Mouse (Mus musculus): ENCODE results near the gene Wnt2.

The Wnt2 gene

GRCm38 (mm10) chr6:17979361-17979760 is 51.0 kb downstream of the Wnt2 start:
- ATAC-seq (ENCODE audit: insufficient number of reproducible peaks, low FRiP score, low TSS enrichment): no peak

DNA sequence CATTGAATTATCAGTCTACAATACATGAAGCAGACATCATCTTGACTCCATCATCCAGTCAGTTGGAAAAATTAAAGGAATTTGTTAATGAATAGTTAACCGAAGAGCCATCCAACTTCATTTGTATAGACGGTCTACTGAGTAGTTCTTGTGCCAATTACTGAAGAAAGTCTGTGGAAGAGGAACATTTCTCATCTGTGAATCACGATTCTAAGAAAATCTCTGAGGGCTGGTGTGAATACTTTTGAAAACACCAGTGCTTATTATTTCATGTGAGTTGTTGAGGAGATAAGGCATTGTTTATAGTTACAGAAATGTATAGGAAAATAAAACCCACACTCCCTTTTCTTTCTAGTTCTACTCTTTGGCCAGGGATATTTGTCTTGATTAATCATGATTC is 51.5 kb downstream of the Wnt2 start:
- ATAC-seq (ENCODE audit: insufficient number of reproducible peaks, low FRiP score, low TSS enrichment): no peak

GRCm38 (mm10) chr6:17978324-17978723 is 52.1 kb downstream of the Wnt2 start:
- no peak for ATAC-seq (ENCODE audit: insufficient number of reproducible peaks, low FRiP score, low TSS enrichment)

GRCm38 (mm10) chr6:17977165-17977564 is 53.2 kb downstream of the Wnt2 start:
- ATAC-seq (ENCODE audit: insufficient number of reproducible peaks, low FRiP score, low TSS enrichment): no peak

- no peak for ATAC-seq (ENCODE audit: insufficient number of reproducible peaks, low FRiP score, low TSS enrichment)
Measured at GRCm38 (mm10) chr6:17974416-17974815, 56.0 kb downstream of the Wnt2 start.

DNA sequence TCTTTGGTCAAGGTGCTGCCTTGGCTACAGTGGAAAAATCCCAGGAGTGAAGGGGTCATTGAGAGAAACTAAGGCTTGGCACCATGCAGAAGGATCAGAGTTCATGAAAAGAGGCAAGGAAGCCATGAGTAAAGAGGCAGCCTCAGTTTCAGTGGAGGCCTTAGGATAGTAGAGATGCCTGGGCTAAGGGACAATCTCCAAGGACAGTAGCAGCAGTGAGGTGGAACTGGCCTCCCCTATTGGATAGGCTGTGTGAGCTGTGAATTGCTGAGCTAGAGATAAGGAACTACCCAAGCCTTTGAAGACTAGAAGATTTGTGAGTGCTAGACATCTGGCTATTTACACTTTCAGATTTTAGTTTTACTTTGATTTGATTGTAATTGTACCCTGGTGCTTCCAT is 59.0 kb downstream of the Wnt2 start:
- no peak for ATAC-seq (ENCODE audit: insufficient number of reproducible peaks, low FRiP score, low TSS enrichment)

- no peak for ATAC-seq (ENCODE audit: insufficient number of reproducible peaks, low FRiP score, low TSS enrichment)
Measured at GRCm38 (mm10) chr6:17969815-17970214, 60.6 kb downstream of the Wnt2 start.

DNA sequence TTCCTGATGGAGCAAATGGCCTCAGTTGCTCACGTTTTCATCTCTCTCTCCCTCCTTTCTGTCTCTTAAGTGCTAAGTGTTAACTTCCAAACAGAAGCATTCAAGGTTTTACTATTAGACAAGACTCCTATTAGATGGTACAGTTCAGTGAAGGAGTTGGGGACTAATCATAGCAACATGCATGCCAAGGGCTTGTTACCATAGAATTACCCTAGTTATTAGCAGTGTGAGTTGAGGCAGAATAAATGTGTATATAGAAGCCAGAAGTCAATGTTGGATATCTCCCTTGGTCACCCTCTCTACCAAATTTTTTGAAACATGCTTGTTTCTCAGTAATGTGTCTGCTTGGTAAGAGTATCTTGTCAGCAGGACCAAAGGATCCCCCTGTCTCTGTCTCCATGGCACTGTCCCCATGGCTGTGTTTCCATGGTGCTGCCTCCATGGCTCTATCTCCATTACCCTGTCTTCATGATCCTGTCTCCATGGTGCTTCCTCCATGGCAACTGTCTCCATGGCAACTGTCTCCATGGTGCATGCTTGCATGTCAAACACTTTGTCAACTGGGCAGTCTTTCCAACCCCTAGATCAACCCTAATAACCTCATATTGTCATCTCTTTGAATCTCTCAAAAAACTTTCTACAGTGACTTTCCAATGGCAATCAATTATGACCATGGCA is 61.8 kb downstream of the Wnt2 start:
- no peak for ATAC-seq (ENCODE audit: insufficient number of reproducible peaks, low FRiP score, low TSS enrichment)

- no peak for ATAC-seq (ENCODE audit: insufficient number of reproducible peaks, low FRiP score, low TSS enrichment)
Measured at GRCm38 (mm10) chr6:17963455-17963854, 66.9 kb downstream of the Wnt2 start.

- no peak for ATAC-seq (ENCODE audit: insufficient number of reproducible peaks, low FRiP score, low TSS enrichment)
Measured at GRCm38 (mm10) chr6:17951779-17952178, 78.6 kb downstream of the Wnt2 start.

DNA sequence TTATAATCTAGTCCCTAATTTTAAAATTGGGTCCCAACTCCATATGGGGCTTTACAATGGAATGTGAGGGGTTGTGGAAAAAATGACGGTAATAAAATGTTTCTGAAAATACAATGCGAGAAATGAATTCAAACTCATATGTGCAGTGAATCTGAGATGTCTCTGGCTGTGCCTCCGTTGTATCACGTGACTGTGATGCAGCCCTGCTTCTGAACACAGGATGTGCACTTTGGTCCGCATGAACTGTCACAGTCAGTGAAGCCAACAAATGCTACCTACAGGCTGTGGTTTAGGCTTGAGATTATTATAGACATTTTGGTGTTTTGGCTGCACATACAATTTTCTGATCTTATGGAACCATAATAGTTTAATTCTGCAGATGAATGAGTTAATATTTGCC is 81.3 kb downstream of the Wnt2 start:
- ATAC-seq (ENCODE audit: insufficient number of reproducible peaks, low FRiP score, low TSS enrichment): no peak

DNA sequence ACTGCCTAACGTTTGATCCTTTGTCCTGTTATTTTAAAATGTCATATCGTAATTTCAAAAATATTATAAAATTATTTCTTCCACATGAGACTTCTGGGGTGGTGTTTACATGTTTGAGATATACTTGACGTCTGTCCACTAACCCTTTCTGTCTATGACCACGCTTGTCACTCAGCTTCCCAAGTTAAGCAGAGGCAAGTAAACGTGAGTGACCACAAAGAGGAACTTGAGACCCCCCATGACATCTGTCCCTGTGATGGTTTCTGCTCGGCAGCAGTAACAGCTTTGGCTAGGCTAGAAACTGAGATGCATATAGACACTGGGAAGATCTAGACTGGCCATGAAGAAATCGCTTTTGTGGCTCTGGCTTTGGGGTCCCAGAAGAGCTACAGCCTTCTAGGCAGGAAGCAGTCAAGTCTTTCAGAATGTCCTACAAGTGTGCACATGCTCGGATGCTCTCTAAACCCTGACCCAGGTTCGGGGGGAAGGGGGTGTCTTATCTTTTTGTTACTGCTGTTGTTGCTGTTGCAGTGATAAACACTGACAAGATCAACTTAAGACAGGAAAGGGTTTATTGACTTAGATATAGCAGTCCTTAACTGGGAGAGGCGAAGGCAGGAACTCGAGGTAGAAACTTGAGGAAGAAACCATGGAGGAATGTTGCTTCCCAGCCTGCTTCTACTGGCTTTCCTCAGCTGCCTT is 83.1 kb downstream of the Wnt2 start:
- no peak for ATAC-seq (ENCODE audit: insufficient number of reproducible peaks, low FRiP score, low TSS enrichment)

DNA sequence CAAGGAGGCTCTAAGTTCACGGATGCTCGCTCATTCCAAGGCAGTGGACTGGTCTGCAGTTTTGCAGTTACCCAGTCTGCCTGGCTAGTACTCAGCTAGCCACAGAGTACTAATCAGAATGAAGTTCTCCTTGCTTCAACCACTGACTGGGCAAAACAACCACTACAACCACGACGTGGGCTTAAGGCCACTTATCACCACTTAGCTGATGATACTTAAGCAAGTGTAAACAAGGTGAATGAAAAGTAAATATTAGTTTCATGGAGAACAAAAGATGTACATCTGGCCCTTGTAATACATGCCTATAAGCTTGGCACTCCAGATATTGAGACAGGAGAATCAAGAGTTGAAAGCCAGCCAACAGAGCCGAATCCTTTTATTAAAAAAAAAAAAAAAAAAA is 83.9 kb downstream of the Wnt2 start:
- ATAC-seq (ENCODE audit: insufficient number of reproducible peaks, low FRiP score, low TSS enrichment): no peak

GRCm38 (mm10) chr6:17943877-17944617 is 86.3 kb downstream of the Wnt2 start:
- ATAC-seq (ENCODE audit: insufficient number of reproducible peaks, low FRiP score, low TSS enrichment): no peak

DNA sequence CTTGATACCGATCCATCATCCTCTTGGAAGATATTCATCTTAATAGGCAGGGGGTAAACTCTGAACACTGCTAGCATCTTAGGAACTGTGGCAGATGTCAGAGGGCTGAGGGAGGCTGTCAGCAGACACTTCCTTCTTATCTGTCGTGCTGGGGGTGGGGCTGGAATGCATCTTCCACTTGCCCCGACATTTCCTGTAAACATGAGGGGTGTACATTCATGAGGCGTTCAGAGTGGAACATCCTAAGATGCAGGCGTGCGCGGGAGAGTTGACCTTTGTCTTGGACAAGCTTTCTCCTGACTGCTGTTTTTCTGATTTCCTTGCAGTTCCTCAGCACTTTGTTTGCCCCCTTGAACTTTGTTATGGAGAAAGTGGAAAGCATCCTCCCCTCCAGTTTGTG is 88.0 kb downstream of the Wnt2 start:
- peak; percentile 31; the same call in 1 of the 2 replicates for ATAC-seq (ENCODE audit: insufficient number of reproducible peaks, low FRiP score, low TSS enrichment)

DNA sequence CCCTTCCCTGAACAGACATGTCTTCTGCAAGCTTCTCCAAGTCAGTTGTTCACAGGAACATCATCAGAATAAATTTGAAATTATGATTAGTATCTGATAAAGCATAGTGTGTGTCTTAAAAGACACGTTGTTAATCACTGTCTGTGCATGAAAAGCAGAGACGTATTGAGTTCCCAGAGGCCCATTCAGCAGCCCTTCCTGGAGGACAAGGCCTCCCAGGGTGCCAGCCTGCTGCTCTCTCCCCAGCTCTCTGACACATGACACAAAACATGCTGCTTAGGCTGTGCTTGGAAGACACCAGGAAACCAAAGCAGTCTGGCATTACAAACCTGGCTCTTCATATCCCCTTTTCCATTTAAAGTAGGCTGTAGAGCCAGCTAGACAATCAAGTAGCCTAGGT is 88.5 kb downstream of the Wnt2 start:
- peak; percentile 50; the same call in 1 of the 2 replicates for ATAC-seq (ENCODE audit: insufficient number of reproducible peaks, low FRiP score, low TSS enrichment)

Measured in cerebellum, adult (tissue).